Mouse (Mus musculus): ENCODE data around the gene Ttc29. TPM values are rescaled to one million over a fixed set of nuclear protein-coding genes. Genes with fewer than 3 reads are reported as not detected.

Ttc29 gene
- total and polyA plus RNA-seq, 3 experiments = 0.49 TPM; not detected in 2

DNA sequence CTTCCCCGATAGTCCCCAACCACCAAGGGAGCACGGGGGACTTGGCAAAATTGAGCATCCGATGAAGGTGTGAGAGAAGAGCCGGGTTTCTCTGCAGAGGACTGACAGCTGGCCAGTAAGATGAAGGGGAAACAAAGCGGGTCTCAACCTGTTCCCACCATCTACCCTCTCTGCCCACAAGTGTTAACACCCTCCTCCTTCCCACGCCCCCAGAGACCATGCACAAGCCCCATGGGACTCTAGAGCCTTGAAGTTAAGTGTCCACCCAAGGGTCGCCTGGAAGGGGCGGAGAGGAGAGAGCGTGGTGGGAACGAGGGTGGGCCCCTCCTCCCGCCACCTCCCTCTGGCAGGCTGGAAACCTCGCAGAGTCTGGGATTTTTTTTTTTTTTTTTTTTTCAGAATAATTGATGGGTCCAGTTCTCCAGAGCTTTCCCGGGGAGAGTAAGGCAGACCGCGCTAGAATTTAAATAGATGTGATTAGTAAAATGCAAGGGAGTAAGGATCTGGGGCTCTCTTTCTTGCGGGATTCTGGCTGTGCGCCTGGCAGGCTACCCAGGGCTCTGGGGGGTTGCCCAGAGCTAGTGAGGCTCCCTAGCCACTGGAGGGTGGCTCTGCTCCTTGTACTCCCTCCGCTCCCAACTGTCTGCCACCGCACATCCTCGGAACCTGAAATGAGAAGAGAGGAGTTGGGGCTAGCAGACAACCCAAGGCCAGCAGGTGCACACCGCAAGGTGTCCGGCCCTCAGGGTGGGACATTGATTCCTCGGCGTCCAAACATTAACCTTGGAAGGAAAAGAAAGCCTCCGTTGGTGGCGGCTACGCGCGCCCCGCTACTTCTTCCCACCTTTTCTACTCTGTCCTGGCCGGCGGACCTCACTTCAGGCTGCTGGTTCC lies 214.0 kb downstream of the Ttc29 start:
- intact Hi-C loops (cut with DNase I) = no loop called here
- Histone ChIP-seq H3K4me1 (ENCODE audit: control insufficient read depth, insufficient read depth, low read length) (no peaks in the 10 kb centered on the region), H3K4me3 (no peak overlapping the region), H3K9ac (ENCODE audit: low read depth, low read length) (no peak overlapping the region), H3K27me3 (ENCODE audit: control insufficient read depth, insufficient read depth, low read length) (peaks cover 5% of the 10 kb centered on the region), H3K36me3 (ENCODE audit: control insufficient read depth, insufficient read depth, low read length) (no peaks in the 10 kb centered on the region), H3K79me2 (replicated peaks; ENCODE audit: control insufficient read depth, insufficient read depth, low read length) (no peaks in the 10 kb centered on the region), H3K27ac (no peak overlapping the region)
- no peak for TF ChIP-seq EP300 (IDR thresholded peaks at IDR 0.05; ENCODE audit: insufficient read depth, low read depth, low read length)
- no peak for DNase-seq
- 3% methylated on average over 32 of the region's 32 CpGs for WGBS

DNA sequence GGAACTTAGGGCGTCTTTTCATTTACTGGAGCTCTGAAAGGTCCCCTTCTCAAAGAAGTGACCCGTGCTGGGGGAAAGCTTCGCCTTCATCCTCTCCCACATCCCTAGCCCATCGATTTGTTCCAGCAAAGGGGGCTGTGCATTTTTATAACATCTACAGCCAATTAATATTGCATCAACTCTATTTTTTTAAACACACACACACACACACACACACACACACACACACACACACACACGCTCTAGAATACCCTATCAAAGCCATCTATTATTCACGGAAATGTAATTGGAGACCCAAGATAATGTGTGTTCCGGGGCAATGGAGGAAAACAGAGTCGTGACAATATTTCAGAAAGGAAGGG lies 214.7 kb downstream of the Ttc29 start:
- Histone ChIP-seq H3K36me3 (ENCODE audit: control insufficient read depth, insufficient read depth, low read length) (no peaks in the 10 kb centered on the region), H3K4me3 (no peak overlapping the region), H3K79me2 (replicated peaks; ENCODE audit: control insufficient read depth, insufficient read depth, low read length) (no peaks in the 10 kb centered on the region), H3K9ac (ENCODE audit: low read depth, low read length) (no peak overlapping the region), H3K27me3 (ENCODE audit: control insufficient read depth, insufficient read depth, low read length) (peaks cover 3% of the 10 kb centered on the region), H3K27ac (no peak overlapping the region), H3K4me1 (ENCODE audit: control insufficient read depth, insufficient read depth, low read length) (no peaks in the 10 kb centered on the region)
- TF ChIP-seq EP300 (IDR thresholded peaks at IDR 0.05; ENCODE audit: insufficient read depth, low read depth, low read length) (no peak), POLR2A (IDR thresholded peaks at IDR 0.05; ENCODE audit: insufficient read depth, low read depth, low read length) (no peak), CTCF (IDR thresholded peaks at IDR 0.05) (no peak)
- intact Hi-C loops (cut with DNase I) = no loop called here
- no peak for DNase-seq
- WGBS = 2% methylated on average over 8 of the region's 8 CpGs

DNA sequence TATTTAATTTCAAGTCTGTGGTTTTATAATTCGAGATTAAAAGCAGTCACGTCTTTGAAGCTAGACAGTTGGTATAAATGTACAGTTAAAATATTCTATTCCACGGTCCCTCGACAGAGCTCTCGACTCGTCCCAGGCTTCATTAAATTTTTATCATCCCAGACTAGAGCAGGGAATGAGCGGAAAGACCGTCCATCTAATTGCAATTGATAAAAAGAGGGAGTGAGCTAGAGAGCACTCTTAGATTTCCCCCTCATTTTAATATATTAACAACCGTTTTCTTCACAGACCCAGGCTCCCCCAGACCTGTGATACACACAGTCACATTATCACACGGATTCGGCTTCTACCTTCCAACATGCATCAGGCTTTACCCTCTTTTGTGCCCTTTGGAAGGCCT lies 215.1 kb downstream of the Ttc29 start:
- intact Hi-C loops (cut with DNase I) = no loop called here
- 8% methylated on average over 11 of the region's 11 CpGs for WGBS
- Histone ChIP-seq H3K4me3 (no peak overlapping the region), H3K4me1 (ENCODE audit: control insufficient read depth, insufficient read depth, low read length) (no peaks in the 10 kb centered on the region), H3K36me3 (ENCODE audit: control insufficient read depth, insufficient read depth, low read length) (no peaks in the 10 kb centered on the region), H3K27ac (no peak overlapping the region), H3K9ac (ENCODE audit: low read depth, low read length) (no peak overlapping the region), H3K79me2 (replicated peaks; ENCODE audit: control insufficient read depth, insufficient read depth, low read length) (no peaks in the 10 kb centered on the region), H3K27me3 (ENCODE audit: control insufficient read depth, insufficient read depth, low read length) (peaks cover 3% of the 10 kb centered on the region)
- DNase-seq = no peak
- no peak for TF ChIP-seq CTCF (IDR thresholded peaks at IDR 0.05)
- no peak for TF ChIP-seq POLR2A (IDR thresholded peaks at IDR 0.05; ENCODE audit: insufficient read depth, low read depth, low read length)
- no peak for TF ChIP-seq EP300 (IDR thresholded peaks at IDR 0.05; ENCODE audit: insufficient read depth, low read depth, low read length)

DNA sequence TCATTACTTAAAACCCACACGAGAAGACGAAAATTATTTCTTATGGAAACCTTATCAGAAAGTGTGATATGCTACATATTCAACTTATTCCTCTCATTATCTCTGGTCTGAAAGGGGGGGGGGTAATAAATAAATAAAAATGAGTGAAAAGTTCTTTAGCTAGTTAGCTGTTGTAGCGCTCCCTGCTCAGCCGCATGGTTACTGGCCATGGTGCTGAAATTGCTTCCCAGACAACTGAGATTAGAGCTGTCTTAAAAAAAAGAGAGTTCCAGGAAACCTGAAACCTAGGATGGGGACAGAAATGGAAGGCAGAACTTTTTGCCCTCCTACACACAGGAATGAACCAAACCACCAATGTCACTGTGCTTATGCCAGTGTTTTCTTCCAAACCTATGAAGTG lies 218.3 kb downstream of the Ttc29 start:
- intact Hi-C loops (cut with DNase I) = loop anchor here (10.0 kb wide), 1 partner anchor 213 kb away; no protein-coding TSS in a partner anchor
- Histone ChIP-seq H3K9ac (ENCODE audit: low read depth, low read length) (no peak overlapping the region), H3K79me2 (replicated peaks; ENCODE audit: control insufficient read depth, insufficient read depth, low read length) (no peaks in the 10 kb centered on the region), H3K27ac (no peak overlapping the region), H3K27me3 (ENCODE audit: control insufficient read depth, insufficient read depth, low read length) (peaks cover 21% of the 10 kb centered on the region), H3K36me3 (ENCODE audit: control insufficient read depth, insufficient read depth, low read length) (no peaks in the 10 kb centered on the region), H3K4me1 (ENCODE audit: control insufficient read depth, insufficient read depth, low read length) (no peaks in the 10 kb centered on the region), H3K4me3 (no peak overlapping the region)
- 5% methylated on average over 4 of the region's 4 CpGs for WGBS
- no peak for TF ChIP-seq POLR2A (IDR thresholded peaks at IDR 0.05; ENCODE audit: insufficient read depth, low read depth, low read length)
- no peak for TF ChIP-seq CTCF (IDR thresholded peaks at IDR 0.05)
- TF ChIP-seq EP300 (IDR thresholded peaks at IDR 0.05; ENCODE audit: insufficient read depth, low read depth, low read length) = no peak
- no peak for DNase-seq

DNA sequence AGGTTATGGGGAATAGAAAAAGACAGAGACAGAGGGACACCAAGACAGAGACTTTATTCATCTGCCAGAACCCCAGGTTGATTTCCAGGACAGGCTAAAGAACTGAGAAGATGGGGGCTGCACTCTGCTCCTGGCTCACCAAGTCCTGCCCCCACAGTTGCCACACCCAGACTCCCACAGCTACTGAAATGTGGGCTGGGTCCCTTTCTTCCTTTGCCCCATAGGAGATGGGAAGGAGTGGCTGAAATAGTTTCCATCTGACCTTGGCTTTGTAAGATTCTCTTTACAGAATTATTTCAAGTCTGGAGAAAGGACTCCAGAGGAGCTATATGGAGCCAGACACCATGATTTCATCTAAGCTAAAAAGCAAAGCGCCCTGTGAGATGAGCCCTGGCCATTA lies 219.4 kb downstream of the Ttc29 start:
- intact Hi-C loops (cut with DNase I) = loop anchor here (10.0 kb wide), 1 partner anchor 212 kb away; no protein-coding TSS in a partner anchor
- no peaks in the 10 kb centered on the region for H3K79me2 ChIP-seq (replicated peaks; ENCODE audit: control insufficient read depth, insufficient read depth, low read length)
- 27% methylated on average over 1 of the region's 1 CpGs for WGBS

DNA sequence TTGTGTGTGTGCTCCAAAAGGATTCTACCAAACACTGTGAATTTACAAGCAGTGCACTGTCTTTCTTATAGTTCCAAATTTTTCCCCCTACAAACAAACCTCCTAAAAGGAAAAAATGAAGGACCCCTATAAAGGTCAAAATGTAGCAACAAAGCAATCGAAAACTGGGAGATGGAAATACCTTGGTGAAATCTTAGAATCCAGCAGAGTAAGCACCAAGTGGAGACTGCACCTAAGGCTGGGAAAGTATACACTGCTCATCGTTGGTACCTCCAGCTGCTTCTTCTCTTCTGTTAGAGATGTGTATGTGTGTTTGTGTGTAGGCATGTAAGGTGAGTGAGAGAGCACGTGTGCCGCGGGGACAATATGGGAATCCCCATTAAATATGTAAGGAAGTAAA lies 220.2 kb downstream of the Ttc29 start:
- Histone ChIP-seq H3K79me2 (replicated peaks; ENCODE audit: control insufficient read depth, insufficient read depth, low read length) (no peaks in the 10 kb centered on the region), H3K9ac (ENCODE audit: low read depth, low read length) (no peak overlapping the region), H3K4me1 (ENCODE audit: control insufficient read depth, insufficient read depth, low read length) (no peaks in the 10 kb centered on the region), H3K27me3 (ENCODE audit: control insufficient read depth, insufficient read depth, low read length) (peaks cover 28% of the 10 kb centered on the region), H3K27ac (no peak overlapping the region), H3K4me3 (no peak overlapping the region), H3K36me3 (ENCODE audit: control insufficient read depth, insufficient read depth, low read length) (no peaks in the 10 kb centered on the region)
- intact Hi-C loops (cut with DNase I) = loop anchor here (10.0 kb wide), 1 partner anchor 211 kb away; no protein-coding TSS in a partner anchor
- no peak for TF ChIP-seq EP300 (IDR thresholded peaks at IDR 0.05; ENCODE audit: insufficient read depth, low read depth, low read length)
- no peak for TF ChIP-seq POLR2A (IDR thresholded peaks at IDR 0.05; ENCODE audit: insufficient read depth, low read depth, low read length)
- no peak for TF ChIP-seq CTCF (IDR thresholded peaks at IDR 0.05)
- no peak for DNase-seq
- 15% methylated on average over 5 of the region's 5 CpGs for WGBS

More for the DNA sequence above, 219.4 kb downstream of the Ttc29 start:
- Histone ChIP-seq H3K36me3 (ENCODE audit: control insufficient read depth, insufficient read depth, low read length) (no peaks in the 10 kb centered on the region), H3K9ac (ENCODE audit: low read depth, low read length) (no peak overlapping the region), H3K27ac (no peak overlapping the region), H3K27me3 (ENCODE audit: control insufficient read depth, insufficient read depth, low read length) (peaks cover 27% of the 10 kb centered on the region), H3K4me1 (ENCODE audit: control insufficient read depth, insufficient read depth, low read length) (no peaks in the 10 kb centered on the region), H3K4me3 (no peak overlapping the region)
- TF ChIP-seq POLR2A (IDR thresholded peaks at IDR 0.05; ENCODE audit: insufficient read depth, low read depth, low read length) (no peak), CTCF (IDR thresholded peaks at IDR 0.05) (no peak), EP300 (IDR thresholded peaks at IDR 0.05; ENCODE audit: insufficient read depth, low read depth, low read length) (no peak)
- DNase-seq = no peak
